Mouse (Mus musculus) natural killer cell, adult 2 months (primary cell): ENCODE results near the gene Rgl2.
"Not testable (repeated sequence)": the region's sequence is repeated elsewhere in the genome, so short reads cannot be mapped to it uniquely, and the experiment has no call there.

Source experiments
- DNase-seq, 2 experiments: peaks; one replicate each; pipeline ENCODE4 v3.0.0; 2022; ENCODE audit warnings: low spot score in 2 of 2

Gene Rgl2

DNA sequence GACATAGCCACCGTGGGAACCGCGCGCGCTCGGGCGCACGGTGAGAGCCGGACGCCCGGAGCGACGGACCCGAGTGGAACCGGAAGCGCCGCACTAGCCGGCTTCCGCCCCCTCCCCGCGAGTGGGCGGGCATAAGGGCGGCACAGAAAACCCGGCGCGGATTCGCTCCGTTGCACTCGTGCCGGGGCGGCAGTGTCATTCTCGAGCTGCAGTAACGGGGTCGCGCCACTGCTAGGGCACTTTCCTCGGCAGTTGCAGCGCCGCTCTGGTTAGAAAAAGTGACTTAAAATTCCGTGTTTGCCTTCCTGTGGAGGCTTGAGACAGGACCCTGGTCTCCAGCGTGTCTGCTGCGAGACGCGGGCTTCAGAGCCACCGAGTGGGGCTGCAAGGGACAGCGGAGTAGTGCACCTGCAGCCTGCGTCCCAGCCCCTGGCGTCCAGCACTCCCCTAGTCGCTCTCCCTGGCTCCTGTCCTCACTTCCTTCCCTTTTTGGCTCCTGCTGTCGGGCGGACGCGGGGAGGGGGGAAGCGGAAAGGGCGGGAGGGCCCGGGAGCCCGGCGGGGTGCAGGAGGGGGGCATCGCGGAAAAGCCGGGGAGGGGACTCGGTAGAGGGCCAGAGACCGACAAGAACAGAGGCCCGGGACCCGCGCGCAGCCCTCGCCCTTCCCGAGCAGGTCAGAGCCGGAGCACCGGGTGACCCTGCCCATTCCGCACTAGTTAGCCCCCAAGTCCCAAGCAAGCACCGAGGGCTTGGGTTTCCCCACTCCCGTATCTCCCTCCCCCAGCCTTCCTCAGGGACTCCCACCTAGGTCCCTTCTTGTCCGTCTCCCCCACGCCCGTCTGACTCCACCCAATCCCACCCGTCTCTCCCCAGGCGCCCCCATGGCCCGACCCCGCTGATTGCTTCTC, at the start of gene Rgl2:
Gene Rgl2 (plus strand): TSS at position 173 of the 909 bp plus-strand sequence.
- DNase-seq = peak; percentile 89 to 93

DNA sequence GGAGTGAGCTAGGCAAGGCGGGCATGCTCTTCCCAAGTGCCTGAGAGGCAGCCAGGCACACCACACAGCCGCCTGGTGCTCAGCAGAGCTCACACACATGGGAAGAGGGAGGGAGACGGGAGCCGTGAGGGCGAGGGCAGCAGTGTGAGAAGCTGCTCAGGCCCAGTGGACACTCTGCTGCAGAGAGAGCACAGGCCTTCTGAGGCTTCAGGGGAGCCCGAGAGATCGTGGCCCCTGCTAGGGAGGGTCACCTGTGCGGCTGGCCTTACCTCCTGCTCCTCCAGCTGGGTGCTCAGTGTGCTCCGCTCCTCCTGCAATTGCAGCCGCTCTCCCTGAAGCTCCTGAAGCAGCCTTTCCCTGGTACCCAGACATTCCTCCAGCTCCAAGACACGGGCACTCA, 45.0 kb upstream of the Rgl2 start:
- DNase-seq = not testable (repeated sequence)

DNA sequence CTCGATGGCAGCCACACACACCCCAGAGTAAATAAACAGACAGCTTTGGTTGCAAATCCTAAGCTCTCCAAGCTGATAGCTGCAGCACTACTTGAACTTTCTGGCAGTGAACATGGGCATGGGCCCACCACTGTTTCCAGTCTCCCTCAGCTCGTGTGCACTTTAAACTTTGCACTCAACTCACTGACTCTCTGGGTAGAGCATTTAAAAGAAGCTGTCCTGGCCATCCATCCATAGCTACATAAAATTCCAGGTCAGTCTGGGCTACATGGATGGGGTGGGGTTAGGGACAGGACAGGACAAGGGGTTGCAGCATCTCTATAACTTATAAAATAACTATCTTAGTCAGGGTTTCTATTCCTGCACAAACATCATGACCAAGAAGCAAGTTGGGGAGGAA, 41.5 kb upstream of the Rgl2 start:
- not testable (repeated sequence) for DNase-seq

DNA sequence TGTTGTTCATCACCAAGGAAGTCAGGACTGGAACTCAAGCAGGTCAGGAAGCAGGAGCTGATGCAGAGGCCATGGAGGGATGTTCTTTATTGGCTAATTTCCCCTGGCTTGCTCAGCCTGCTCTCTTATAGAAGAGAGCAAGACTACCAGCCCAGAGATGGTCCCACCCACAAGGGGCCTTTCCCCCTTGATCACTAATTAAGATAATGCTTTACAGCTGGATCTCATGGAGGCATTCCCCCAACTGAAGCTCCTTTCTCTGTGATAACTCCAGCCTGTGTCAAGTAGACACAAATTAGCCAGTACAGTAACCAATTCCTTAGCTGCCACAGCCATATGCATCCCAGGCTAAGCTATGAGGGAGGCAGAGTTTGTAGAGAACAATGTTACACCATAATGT, 41.1 kb upstream of the Rgl2 start:
- DNase-seq = not testable (repeated sequence)

DNA sequence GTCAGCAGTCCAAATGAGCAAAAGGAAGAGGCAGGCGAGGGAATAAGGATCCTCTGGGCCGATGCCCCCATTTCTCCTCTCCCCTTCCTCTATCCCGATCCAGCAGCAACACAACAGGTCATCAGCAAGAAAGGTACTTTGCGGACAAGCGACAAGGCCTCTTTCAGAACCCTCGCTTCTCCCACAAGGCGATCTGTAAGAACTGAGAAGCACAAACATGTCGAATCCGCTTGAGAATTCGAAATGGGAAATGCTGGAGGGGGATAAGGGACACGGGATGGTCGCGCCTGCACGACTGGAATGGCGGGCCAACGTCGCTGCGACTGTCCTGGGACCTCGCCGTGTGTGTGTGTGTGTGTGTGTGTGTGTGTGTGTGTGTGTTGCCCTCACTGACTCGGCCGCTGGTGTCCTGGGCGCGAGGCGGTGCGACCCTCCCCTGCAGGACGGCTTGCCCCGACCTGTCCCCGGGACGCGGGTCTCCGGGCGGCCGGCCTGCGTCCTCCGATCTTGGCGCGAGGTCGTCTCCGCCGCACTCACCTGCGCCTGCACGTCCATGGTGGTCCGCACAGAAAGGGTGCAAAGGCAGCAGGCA, 39.3 kb upstream of the Rgl2 start:
- not testable (repeated sequence) for DNase-seq

DNA sequence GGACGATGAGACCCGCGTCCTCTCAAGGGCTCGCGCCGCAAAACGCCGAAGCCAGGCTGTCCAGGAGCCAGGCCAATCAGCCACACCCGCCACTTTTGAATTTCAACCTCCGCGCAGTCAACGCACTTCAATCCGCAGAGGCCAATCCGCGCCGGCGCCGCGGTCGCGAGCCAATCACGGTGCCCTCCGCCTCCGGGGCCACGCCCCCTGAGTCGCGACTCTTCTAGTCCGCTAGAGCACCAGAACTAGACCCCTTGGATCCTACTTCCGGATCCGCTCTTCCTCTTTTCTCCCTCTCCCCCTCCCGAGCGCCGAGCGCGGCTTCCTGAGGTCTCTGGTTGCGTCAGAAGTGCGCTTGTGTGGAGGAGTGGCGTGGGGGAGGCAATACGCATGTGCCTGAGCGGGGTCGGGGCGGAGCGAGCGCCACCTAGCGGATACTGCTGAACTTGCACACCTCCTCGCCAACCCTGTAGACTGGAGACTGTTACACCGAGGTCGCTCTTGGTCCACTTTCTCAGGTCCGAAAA, 38.7 kb upstream of the Rgl2 start, which contains the start of gene Kifc1:
Gene Kifc1 (minus strand): TSS at position 129 of the 527 bp plus-strand sequence.
- peak; percentile 99 to 100 for DNase-seq

DNA sequence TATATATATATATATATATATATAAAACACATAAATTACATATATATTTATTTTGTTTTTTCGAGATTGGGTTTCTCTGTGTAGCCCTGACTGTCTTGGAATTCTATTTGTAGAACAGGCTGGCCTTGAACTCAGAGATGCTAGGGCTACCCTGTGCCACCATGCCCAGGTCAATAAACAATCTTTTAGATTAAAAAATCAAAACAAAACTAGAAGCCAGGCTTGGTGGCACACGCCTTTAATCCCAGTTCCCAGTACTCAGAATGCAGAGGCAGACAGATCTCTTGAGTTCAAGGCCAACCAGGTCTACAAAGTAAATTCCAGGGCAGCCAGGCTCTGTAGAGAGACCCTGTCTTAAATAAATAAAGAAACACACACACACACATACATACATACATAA, 38.0 kb upstream of the Rgl2 start:
- DNase-seq = no peak

DNA sequence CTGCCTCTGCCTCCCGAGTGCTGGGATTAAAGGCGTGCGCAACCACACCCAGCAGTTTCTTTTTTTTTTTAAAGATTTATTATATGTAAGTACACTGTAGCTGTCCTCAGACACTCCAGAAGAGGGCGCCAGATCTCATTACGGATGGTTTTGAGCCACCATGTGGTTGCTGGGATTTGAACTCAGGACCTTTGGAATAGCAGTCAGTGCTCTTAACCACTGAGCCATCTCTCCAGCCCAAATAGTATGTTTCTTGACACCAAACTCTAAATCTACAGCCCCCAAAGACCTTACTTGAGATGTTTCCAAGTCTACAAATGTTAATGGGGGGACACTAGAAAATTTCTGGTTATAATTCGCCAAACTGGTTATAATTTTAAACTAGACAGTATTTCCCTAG, 37.5 kb upstream of the Rgl2 start:
- DNase-seq = peak; percentile 25 to 31

DNA sequence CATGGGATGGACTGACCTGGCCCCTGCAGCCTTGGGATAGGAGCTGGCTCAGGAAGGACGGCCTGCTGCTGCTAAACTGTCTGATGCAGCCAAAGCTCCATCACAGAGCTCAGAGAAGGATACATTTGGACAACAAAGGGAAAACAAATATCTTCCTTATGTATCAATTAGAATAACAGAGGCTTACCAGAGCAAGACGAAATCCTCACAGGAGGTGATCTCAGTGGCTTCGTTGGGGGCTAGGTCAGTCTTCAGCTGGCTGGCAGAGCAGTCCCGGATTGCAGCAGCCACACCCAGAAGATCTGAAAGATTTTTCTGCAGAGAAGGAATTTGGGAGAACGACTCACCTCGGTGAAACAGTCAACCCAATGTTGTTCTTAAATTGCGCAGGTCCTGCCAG, 36.9 kb upstream of the Rgl2 start:
- no peak for DNase-seq

DNA sequence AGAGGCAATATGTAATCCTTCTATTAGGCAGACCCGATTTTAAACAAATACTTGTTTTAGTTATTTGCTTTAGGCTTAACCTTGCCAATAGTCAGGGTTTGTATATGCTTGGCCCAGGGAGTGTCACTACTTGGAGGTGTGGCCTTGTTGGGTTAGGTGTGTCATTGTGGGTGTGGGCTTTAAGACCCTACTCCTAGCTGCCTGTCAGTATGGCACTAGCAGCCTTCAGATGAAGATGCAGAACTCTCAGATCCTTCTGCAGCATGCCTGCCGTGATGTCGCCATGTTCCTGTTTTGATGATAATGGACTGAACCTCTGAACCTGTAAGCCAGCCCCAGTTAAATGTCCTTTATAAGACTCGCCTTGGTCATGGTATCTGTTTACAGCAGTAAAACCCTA, 36.3 kb upstream of the Rgl2 start:
- DNase-seq = not testable (repeated sequence)

DNA sequence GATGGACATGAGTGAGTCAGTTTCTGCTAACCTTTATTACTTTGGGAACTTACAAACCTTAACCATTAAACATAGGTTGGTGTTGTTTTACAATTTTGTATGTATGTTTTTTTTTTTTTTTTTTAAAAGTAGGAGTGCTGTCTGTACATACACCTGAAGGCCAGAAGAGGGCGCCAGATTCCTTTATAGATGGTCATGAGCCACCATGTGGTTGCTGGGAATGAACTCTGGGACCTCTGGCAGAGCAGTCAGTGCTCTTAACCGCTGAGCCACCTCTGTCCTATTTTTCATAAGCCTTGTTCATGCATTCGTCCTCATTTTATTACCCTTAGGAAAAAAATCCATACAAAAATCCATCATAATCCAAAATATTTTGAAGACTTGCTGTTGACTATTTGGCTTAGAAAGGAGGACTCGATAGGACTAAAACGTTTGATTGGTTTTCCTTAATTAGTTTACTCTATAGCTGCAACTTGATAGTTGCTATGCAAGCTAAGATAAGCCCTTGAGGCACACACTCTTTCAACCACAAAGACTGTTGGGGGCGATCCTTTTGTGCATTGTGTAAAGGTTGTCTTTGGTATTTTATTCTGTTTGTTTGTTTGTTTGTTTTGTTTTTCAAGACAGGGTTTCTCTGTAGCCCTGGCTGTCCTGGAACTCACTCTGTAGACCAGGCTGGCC, 32.1 kb upstream of the Rgl2 start:
- DNase-seq = peak in 1 of 2 experiments; percentile 60

DNA sequence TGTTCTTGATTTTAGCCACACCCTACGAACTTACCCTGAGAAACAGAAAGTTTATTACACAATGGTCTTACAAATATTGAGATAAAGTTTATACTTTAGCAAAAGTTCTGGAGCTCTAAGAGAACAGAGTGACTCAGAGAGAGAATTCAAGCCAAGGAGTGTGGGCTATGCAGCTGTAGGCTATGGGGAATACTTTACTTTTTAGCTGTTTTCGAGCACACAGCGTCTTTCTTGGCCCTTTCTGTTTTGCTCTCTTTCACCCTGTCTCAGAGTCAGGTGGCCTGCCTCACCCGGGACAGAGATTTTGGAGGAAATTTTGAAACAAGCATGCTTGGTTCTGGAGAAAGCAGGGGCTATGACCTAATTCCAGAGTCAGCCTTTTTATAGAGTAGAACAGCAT, 31.1 kb upstream of the Rgl2 start:
- DNase-seq = not testable (repeated sequence)

DNA sequence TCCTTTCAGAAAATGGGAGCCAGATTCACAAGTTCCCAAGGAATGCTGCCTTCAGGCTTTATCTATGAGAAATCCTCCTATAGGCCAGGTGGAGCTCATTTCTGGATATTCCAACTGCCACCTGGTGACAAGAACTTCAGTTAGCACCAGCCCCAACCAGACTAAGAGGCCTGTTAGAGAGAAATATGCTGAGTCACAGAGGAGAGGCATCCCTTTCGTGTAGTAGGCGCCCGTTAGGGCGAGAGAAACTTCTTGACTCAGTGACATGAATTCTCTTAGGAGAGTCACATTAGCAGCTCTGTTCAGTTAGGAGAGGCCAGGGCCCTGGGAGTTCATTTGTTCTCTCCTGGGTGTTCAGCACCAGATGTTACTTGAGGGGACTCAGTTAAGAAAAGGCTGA, 29.7 kb upstream of the Rgl2 start:
- DNase-seq = no peak

DNA sequence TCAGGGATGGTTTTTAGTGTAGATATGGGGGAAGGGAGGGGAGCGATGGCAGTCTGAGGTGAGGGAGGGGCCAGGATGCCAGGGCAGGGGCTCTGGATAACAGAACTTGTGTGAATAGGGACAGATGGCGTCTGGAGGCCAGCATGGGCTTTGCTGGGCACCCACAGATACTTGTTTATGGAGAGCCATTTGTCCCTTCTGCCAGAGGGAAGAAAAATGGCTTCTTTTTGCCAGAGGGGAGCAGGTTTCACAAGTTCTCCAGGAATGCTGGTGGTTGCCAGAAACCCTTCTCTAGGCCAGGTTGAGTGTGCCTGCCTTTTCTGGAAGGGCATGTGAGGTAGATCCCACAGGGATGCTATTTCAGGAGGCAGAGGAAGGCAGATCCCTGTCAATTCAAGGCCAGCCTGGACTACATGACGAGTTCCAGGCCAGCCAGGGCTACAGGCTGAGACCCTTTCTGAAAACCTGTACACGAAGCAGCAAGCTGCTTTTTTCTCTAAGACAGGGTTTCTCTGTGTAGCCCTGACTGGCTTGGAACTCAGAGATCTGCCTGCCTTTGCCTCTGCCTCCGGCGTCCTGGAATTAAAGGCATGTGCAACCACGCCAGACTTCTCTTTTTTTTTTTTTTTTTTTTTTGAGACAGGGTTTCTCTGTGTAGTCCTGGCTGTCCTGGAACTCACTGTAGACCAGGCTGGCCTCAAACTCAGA, 28.9 kb upstream of the Rgl2 start:
- DNase-seq = no peak

DNA sequence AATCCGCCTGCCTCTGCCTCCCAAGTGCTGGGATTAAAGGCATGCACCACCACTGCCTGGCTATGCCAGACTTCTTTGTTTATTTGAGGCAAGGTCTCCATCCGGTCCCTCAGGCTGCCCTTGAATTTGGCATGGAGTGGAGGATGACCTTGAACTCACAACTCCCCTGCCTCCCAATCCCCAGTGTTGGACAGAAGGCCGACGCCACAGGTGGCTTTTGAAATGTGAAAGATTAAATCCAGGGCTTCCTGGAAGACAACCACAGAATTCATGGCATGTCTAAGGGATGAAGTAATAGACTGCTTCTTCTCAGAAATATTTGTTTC, 28.4 kb upstream of the Rgl2 start:
- no peak for DNase-seq

DNA sequence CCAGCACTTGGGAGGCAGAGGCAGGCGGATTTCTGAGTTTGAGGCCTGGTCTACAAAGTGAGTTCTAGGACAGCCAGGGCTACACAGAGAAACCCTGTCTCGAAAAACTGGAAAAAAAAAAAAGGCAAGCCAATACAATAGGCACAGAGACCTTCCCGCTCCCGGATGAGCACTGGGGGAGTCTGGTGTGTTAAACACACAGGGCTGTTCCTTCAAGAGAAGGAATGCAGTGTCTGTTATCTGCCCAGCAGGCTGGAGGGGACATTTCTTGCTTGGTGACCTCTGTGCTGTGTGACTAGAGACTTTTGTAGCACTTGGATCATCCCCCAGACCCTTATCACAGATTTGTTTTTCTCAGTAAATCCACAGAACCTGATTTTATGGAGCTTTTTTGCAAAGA, 27.7 kb upstream of the Rgl2 start:
- no peak for DNase-seq

DNA sequence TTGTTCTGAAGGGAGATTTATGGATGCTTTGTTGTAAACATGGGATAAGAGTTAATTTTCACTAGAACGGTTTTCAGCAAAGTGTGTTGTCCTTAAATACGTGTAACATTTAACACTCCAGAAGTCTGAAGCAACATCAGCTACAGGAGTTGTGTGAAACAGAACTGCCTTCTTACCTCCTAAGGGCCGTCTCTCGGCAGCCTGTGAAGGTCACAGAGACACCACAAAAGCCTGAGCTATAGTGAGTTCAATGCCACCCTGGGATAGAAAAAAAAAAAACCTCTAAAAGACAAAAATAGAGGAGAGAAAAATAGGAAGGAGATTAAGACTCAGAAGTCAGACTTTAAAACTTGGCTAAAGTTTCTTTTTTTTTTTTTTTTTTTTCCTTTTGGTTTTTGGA, 27.3 kb upstream of the Rgl2 start:
- no peak for DNase-seq

DNA sequence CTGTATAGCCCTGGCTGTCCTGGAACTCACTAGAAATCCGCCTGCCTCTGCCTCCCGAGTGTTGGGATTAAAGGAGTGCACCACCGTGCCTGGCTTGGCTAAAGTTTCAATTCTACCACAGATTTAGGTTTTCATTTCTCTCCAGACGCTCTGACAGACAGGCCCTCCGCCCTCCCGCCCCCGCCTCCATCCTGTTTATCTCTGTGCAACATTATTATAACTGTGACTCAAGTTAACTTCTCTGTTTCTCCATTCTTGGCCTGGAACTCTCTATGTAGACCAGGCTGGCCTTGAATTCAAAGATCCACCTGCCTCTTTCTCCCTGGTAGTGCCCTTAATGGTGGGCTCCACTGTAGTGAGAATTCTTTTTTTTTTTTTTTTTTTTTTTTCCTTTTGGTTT, 26.9 kb upstream of the Rgl2 start:
- DNase-seq = no peak

DNA sequence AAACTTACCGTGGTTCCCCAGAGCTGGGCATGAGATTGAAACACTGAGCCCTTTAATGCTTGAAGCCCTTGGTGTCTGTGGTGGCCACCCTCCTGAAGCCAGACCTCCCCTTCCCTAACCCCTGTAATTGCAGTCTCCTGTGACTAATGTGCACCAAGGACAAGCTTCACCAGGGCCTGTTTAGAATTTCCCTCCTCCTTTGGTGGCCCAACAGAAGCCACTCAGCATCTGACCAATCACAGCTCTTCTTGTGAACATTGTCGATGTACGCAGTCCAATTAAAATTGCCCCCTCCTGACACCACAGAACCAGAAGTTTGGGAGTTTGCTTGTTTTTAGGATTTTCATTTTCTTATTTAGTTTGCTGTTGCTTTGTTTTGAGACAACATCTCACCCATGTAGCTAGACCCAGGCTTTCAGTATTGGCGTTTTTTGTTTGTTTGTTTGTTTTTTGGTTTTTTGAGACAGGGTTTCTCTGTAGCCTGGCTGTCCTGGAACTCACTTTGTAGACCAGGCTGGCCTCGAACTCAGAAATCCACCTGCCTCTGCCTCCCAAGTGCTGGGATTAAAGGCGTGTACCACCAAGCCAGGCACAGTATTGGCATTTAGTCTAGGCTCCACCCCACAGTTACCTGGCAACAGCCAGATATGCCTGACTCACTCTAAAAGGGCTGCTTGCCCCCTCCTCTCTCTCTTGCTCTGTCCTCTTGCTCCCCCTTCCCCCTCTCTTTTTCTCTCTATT, 25.3 kb upstream of the Rgl2 start:
- not testable (repeated sequence) for DNase-seq

DNA sequence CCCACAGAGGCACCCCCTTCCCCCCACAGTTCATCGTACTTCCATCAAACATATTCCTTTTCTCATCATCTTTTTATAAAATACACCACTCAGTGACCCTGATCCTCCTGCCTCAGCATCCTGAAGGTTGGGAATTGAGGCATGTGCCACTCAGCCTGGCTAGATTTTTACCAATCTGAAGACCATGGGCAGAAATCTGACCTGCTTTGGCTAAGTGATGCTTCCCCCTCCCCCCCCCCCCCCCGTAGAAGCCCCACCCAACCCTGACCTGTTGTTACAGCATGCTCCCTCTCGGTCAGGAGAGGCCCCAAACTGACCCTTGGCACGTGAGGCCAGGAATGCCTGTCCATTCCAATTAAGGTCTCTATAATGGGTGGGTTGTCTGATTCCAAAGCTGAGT, 24.5 kb upstream of the Rgl2 start, which contains the start of gene Platr17:
Gene Platr17 (plus strand): TSS at position 301 of the 400 bp plus-strand sequence.
- not testable (repeated sequence) for DNase-seq
